Mouse (Mus musculus) lung, embryonic 14.5 days (tissue): ENCODE data around the gene Nelfe. TPM values are rescaled to one million over a fixed set of nuclear protein-coding genes. Genes with fewer than 3 reads are reported as not detected.
"Not testable (repeated sequence)": the region's sequence is repeated elsewhere in the genome, so short reads cannot be mapped to it uniquely, and the experiment has no call there.

Source experiments
- ATAC-seq: fragments of 200-750 bp; cut with Nextera tagmentation; 2 replicates; pipeline ENCODE4 v1.8.0; 2017; ENCODE audit warnings: mild to moderate bottlenecking, moderate TSS enrichment, moderate library complexity; ENCODE audit not compliant: insufficient read depth
- DNase-seq: peaks from one replicate; pipeline ENCODE4 v3.0.0-alpha.2; 2015
- H3K27ac ChIP-seq: fragments of 300-500 bp; sonication (generic); 2 replicates; pipeline ENCODE4 v1.5.1; 2014; ENCODE audit warnings: low read depth, mild to moderate bottlenecking, moderate library complexity
- H3K27me3 ChIP-seq: fragments of 300-500 bp; sonication (generic); 2 replicates; pipeline ENCODE4 v1.6.1; 2014; ENCODE audit warnings: low read length, control low read depth; ENCODE audit not compliant: insufficient read depth
- H3K36me3 ChIP-seq: fragments of 300-500 bp; sonication (generic); 2 replicates; pipeline ENCODE4 v1.6.1; 2014; ENCODE audit warnings: control low read depth; ENCODE audit not compliant: insufficient read depth
- H3K4me1 ChIP-seq: fragments of 300-500 bp; sonication (generic); 2 replicates; pipeline ENCODE4 v1.6.1; 2014; ENCODE audit warnings: antibody characterized with exemption, control low read depth; ENCODE audit not compliant: insufficient read depth
- H3K4me2 ChIP-seq: fragments of 300-500 bp; sonication (generic); 2 replicates; pipeline ENCODE4 v1.6.1; 2014; ENCODE audit warnings: mild to moderate bottlenecking
- H3K4me3 ChIP-seq: fragments of 300-500 bp; sonication (generic); 2 replicates; pipeline ENCODE4 v1.5.1; 2014; ENCODE audit warnings: low read depth, low read length
- H3K9ac ChIP-seq: fragments of 300-500 bp; sonication (generic); 2 replicates; pipeline ENCODE4 v1.6.1; 2014
- H3K9me3 ChIP-seq: fragments of 300-500 bp; sonication (generic); 2 replicates; pipeline ENCODE4 v1.6.1; 2016; ENCODE audit warnings: low read depth, low read length, control low read depth
- CTCF ChIP-seq: IDR thresholded peaks from 2 replicates; pipeline ENCODE4 v1.5.1; 2016; ENCODE audit warnings: antibody characterized with exemption, low read depth
- WGBS: fragments of 180-500 bp; shearing (Covaris S2); extraction: QIAGEN DNeasy Blood & Tissue Kit; methylation state at CpG from one replicate; pipeline ENCODE4 v1.1.7; 2014; 5-methylcytosine and 5-hydroxymethylcytosine counted together
- microRNA-seq: library from miRNA; unstranded; fragments of <30 nt; microRNA quantifications from one replicate; pipeline ENCODE4, GENCODE M21; 2016; ENCODE audit warnings: borderline number of aligned reads
- polyA plus RNA-seq: library from polyadenylated mRNA; unstranded; fragments of >200 nt; fragmentation: Nextera tagmentation; extraction: Ambion mirVana; gene quantifications from 2 replicates; pipeline ENCODE4 v1.2.1, GENCODE M21; 2014

Nelfe gene
- polyA plus RNA-seq, 1 experiment from 2014 or later: 115 TPM

GRCm38 (mm10) chr17:34898706-34899052 is 48.5 kb downstream of the Nelfe start:
- WGBS: under 1% methylated on average over 45 of the region's 47 CpGs
- H3K4me2 ChIP-seq: peak overlapping the region; percentile 86
- peaks cover 34% of the 10 kb centered on the region for H3K36me3 ChIP-seq
- H3K27ac ChIP-seq: peak overlapping the region; percentile 98
- no peaks in the 10 kb centered on the region for H3K9me3 ChIP-seq
- ATAC-seq: no peak
- peak; percentile 62 for DNase-seq
- H3K4me3 ChIP-seq: peak overlapping the region; percentile 89
- H3K4me1 ChIP-seq: peaks cover 11% of the 10 kb centered on the region; the same call in 1 of the 2 replicates
- no peak for TF ChIP-seq CTCF
- H3K27me3 ChIP-seq: no peaks in the 10 kb centered on the region
- H3K9ac ChIP-seq: peak overlapping the region; percentile 96

GRCm38 (mm10) chr17:34899053-34899889 is 49.1 kb downstream of the Nelfe start:
- WGBS: under 1% methylated on average over 44 of the region's 45 CpGs
- H3K27ac ChIP-seq: peak overlapping the region; percentile 98
- no peaks in the 10 kb centered on the region for H3K9me3 ChIP-seq
- H3K9ac ChIP-seq: peak overlapping the region; percentile 96
- H3K36me3 ChIP-seq: peaks cover 38% of the 10 kb centered on the region
- no peaks in the 10 kb centered on the region for H3K27me3 ChIP-seq
- no peak for TF ChIP-seq CTCF
- peak overlapping the region; percentile 89 for H3K4me3 ChIP-seq
- peak overlapping the region; percentile 86 for H3K4me2 ChIP-seq
- DNase-seq (peak; percentile 43), ATAC-seq (no peak; the same call in 1 of the 2 replicates)
- H3K4me1 ChIP-seq: peaks cover 11% of the 10 kb centered on the region; the same call in 1 of the 2 replicates

- DNase-seq (no peak), ATAC-seq (no peak)
- Histone ChIP-seq H3K27me3 (no peaks in the 10 kb centered on the region), H3K36me3 (peaks cover 43% of the 10 kb centered on the region), H3K9ac (peak overlapping the region; percentile 96), H3K4me1 (peaks cover 11% of the 10 kb centered on the region; the same call in 1 of the 2 replicates), H3K27ac (peak overlapping the region; percentile 98), H3K4me2 (peak overlapping the region; percentile 86), H3K9me3 (no peaks in the 10 kb centered on the region), H3K4me3 (peak overlapping the region; percentile 89)
- TF ChIP-seq CTCF: no peak
- WGBS: 0% methylated on average over 5 of the region's 5 CpGs
Measured at GRCm38 (mm10) chr17:34899890-34900243, 49.7 kb downstream of the Nelfe start.

- not testable (repeated sequence) for H3K27ac ChIP-seq, DNase-seq, H3K4me2 ChIP-seq, H3K9me3 ChIP-seq, ATAC-seq, H3K9ac ChIP-seq, H3K27me3 ChIP-seq
- Histone ChIP-seq H3K4me1 (peaks cover 11% of the 10 kb centered on the region; the same call in 1 of the 2 replicates), H3K36me3 (peaks cover 49% of the 10 kb centered on the region), H3K4me3 (0 out of 2 replicates have a peak overlapping the region, but pooled peaks have one; percentile 4)
Measured at GRCm38 (mm10) chr17:34900826-34901225, 50.6 kb downstream of the Nelfe start.

GRCm38 (mm10) chr17:34901948-34902347 is 51.8 kb downstream of the Nelfe start:
- H3K27me3 ChIP-seq, H3K9ac ChIP-seq, H3K4me2 ChIP-seq, H3K4me1 ChIP-seq, ATAC-seq, H3K4me3 ChIP-seq, H3K27ac ChIP-seq, DNase-seq, H3K9me3 ChIP-seq: not testable (repeated sequence)
- WGBS: 85% methylated on average over 9 of the region's 10 CpGs
- peaks cover 52% of the 10 kb centered on the region for H3K36me3 ChIP-seq

- Histone ChIP-seq H3K4me1 (peaks cover 5% of the 10 kb centered on the region; the same call in 1 of the 2 replicates), H3K27me3 (no peaks in the 10 kb centered on the region), H3K4me3 (no peak overlapping the region), H3K9ac (no peak overlapping the region), H3K9me3 (no peaks in the 10 kb centered on the region), H3K27ac (no peak overlapping the region), H3K4me2 (no peak overlapping the region), H3K36me3 (peaks cover 61% of the 10 kb centered on the region)
- no peak for TF ChIP-seq CTCF
- no peak for ATAC-seq
- DNase-seq: no peak
- WGBS: 84% methylated on average over 9 of the region's 9 CpGs
Measured at GRCm38 (mm10) chr17:34902895-34903294, 52.7 kb downstream of the Nelfe start.

Small RNA genes within 50 kb of the gene (microRNA-seq; reads per million reads assigned to microRNA genes)
- gene Mir6970 (not detected), gene Mir6971 (2.1 reads per million), gene Mir6972 (not detected)

Other genes starting within 250 kb of the Nelfe start
- gene Rnf5, start 246.7 kb upstream of the Nelfe start, polyA plus RNA-seq: 78.7 and 84.9 TPM in 2 replicates
- gene Agpat1, start 246.1 kb upstream of the Nelfe start, polyA plus RNA-seq: 52.5 and 54.1 TPM in 2 replicates
- gene Egfl8, start 234.4 kb upstream of the Nelfe start, polyA plus RNA-seq: 1.5 and 2.1 TPM in 2 replicates
- 24.5 and 25.6 TPM in 2 replicates for gene Ppt2, start 221.9 kb upstream of the Nelfe start, polyA plus RNA-seq
- 0.14 TPM in 1 of 2 replicates, not detected in the other for gene Prrt1, start 220.9 kb upstream of the Nelfe start, polyA plus RNA-seq
- gene Fkbpl, start 205.6 kb upstream of the Nelfe start, polyA plus RNA-seq: 9.7 and 11.1 TPM in 2 replicates
- 66.5 and 74.8 TPM in 2 replicates for gene Atf6b, start 203.2 kb upstream of the Nelfe start, polyA plus RNA-seq
- 0.38 and 0.45 TPM in 2 replicates for gene Tnxb, start 179.9 kb upstream of the Nelfe start, polyA plus RNA-seq
- gene C4b, start 106.5 kb upstream of the Nelfe start, polyA plus RNA-seq: not detected in 2 replicates
- gene Cyp21a1, start 45.8 kb upstream of the Nelfe start, polyA plus RNA-seq: not detected in 2 replicates
- 22.2 and 25.0 TPM in 2 replicates for gene Stk19, start 13.4 kb upstream of the Nelfe start, polyA plus RNA-seq
- gene Dxo, start 13.4 kb upstream of the Nelfe start, polyA plus RNA-seq: 56.0 and 71.5 TPM in 2 replicates
- gene Skiv2l, start 181 bp upstream of the Nelfe start, polyA plus RNA-seq: 44.6 and 50.3 TPM in 2 replicates
- gene Cfb, start 12.1 kb downstream of the Nelfe start, polyA plus RNA-seq: 1.8 and 2.5 TPM in 2 replicates
- gene Zbtb12, start 29.1 kb downstream of the Nelfe start, polyA plus RNA-seq: 0.81 and 1.2 TPM in 2 replicates
- gene Gm20547, start 31.7 kb downstream of the Nelfe start, polyA plus RNA-seq: not detected in 2 replicates
- 1.3 and 1.4 TPM in 2 replicates for gene C2, start 47.9 kb downstream of the Nelfe start, polyA plus RNA-seq
- gene Ehmt2, start 48.1 kb downstream of the Nelfe start, polyA plus RNA-seq: 64.1 and 71.0 TPM in 2 replicates
- gene Slc44a4, start 64.1 kb downstream of the Nelfe start, polyA plus RNA-seq: 0.42 and 0.55 TPM in 2 replicates
- gene Neu1, start 80.9 kb downstream of the Nelfe start, polyA plus RNA-seq: 10.6 and 11.6 TPM in 2 replicates
- 0.16 and 0.35 TPM in 2 replicates for gene Hspa1b, start 108.8 kb downstream of the Nelfe start, polyA plus RNA-seq
- gene Gm20481, start 119.5 kb downstream of the Nelfe start, polyA plus RNA-seq: 1.3 TPM in 1 of 2 replicates, not detected in the other
- gene Hspa1a, start 121.8 kb downstream of the Nelfe start, polyA plus RNA-seq: 2.0 and 2.1 TPM in 2 replicates
- 0.83 and 1.1 TPM in 2 replicates for gene Hspa1l, start 122.3 kb downstream of the Nelfe start, polyA plus RNA-seq
- 241 and 265 TPM in 2 replicates for gene Lsm2, start 131.5 kb downstream of the Nelfe start, polyA plus RNA-seq
- 135 and 161 TPM in 2 replicates for gene Vars, start 150.6 kb downstream of the Nelfe start, polyA plus RNA-seq
- 0.11 and 0.47 TPM in 2 replicates for gene Vwa7, start 166.2 kb downstream of the Nelfe start, polyA plus RNA-seq
- gene Sapcd1, start 177.6 kb downstream of the Nelfe start, polyA plus RNA-seq: 16.1 and 17.2 TPM in 2 replicates
- 4.2 and 4.6 TPM in 2 replicates for gene Msh5, start 196.4 kb downstream of the Nelfe start, polyA plus RNA-seq
- gene Clic1, start 199.6 kb downstream of the Nelfe start, polyA plus RNA-seq: 67.1 and 73.6 TPM in 2 replicates
- gene Ddah2, start 208.6 kb downstream of the Nelfe start, polyA plus RNA-seq: 319 and 338 TPM in 2 replicates
- 0.38 TPM in 1 of 2 replicates, not detected in the other for gene Ly6g6c, start 215.0 kb downstream of the Nelfe start, polyA plus RNA-seq
- gene Mpig6b, start 215.8 kb downstream of the Nelfe start, polyA plus RNA-seq: 0.95 and 1.4 TPM in 2 replicates
- gene Ly6g6e, start 226.5 kb downstream of the Nelfe start, polyA plus RNA-seq: 0.39 and 0.43 TPM in 2 replicates
- 2.7 and 4.0 TPM in 2 replicates for gene Ly6g6d, start 227.7 kb downstream of the Nelfe start, polyA plus RNA-seq
- 0.49 and 0.96 TPM in 2 replicates for gene Ly6g6f, start 235.2 kb downstream of the Nelfe start, polyA plus RNA-seq
- 79.7 and 80.9 TPM in 2 replicates for gene Abhd16a, start 238.9 kb downstream of the Nelfe start, polyA plus RNA-seq